8 mouse cellular contexts compared by ENCODE assay signal in the genomic region with DNA sequence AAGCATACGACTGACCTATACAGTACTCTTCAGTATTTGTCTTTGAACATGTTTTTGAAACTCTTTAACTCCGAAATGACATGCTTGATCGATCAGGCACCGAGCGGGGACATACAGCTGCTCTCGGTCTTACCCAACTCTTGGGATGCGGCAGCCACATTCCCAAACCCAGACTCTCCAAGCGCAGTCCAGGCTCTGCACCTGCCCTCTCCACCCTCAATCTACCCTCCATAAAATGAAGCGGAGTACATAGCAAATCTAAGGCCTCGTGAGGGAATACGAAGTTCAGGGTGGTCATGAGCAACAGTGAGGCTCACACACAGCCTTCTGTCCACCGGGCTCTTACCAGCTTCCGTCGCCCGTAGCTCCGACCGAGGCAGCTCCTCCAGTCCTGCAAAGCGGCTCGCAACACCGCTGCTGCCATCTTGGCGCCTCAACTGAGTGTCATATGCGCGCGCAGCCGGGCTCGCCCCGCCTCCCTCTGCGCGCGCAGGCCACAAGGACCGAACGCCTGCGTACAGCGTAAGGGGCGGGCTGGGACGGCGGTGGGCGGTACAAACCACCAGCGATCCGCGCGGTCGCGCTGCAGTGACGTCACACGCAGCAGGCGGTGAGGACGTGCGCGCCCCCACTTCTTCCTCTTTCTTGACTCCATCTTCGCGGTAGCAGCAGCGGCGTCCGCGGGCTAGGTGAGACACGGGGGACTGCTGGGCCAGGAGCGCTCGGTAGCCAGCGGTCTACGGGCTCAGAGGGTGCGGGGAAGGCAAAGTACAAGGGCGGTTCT. TPM values are rescaled to one million over a fixed set of nuclear protein-coding genes. Genes with fewer than 3 reads are reported as not detected.
DNase-seq lines count a peak whose midpoint lies in the region; ATAC-seq lines count a peak whose summit lies in the region.

A gene (minus strand): TSS at position 473 of the 784 bp plus-strand sequence.
A gene (plus strand): TSS at position 532 of the 784 bp plus-strand sequence.

- H3K9me3 ChIP-seq in hindbrain, embryonic 15.5 days = no peaks in the 10 kb centered on the region

- peaks cover 37% of the 10 kb centered on the region for H3K4me1 ChIP-seq in hindbrain, embryonic 15.5 days (replicated peaks)

- H3K4me2 ChIP-seq in hindbrain, embryonic 15.5 days = peak within 1 kb of the TSS; percentile 88

- H3K36me3 ChIP-seq in hindbrain, embryonic 15.5 days = peaks cover 30% of the 10 kb centered on the region

- H3K4me3 ChIP-seq in hindbrain, embryonic 15.5 days = peak within 1 kb of the TSS; percentile 92

- peak; percentile 96 for DNase-seq in R1 (ENCODE audit: low read depth, low spot score)
- DNase-seq in cerebellum, postnatal 25 days = peak; percentile 100
- peak; percentile 99 for DNase-seq in frontal cortex, postnatal 36 days (ENCODE audit: low spot score in 2 of 2)
- DNase-seq in left cerebral cortex, adult 11 months (ENCODE audit: low spot score) = peak; percentile 95
- DNase-seq in lung, postnatal 4 days = peak; percentile 99
- DNase-seq in retina, postnatal 7 days (ENCODE audit: low read depth, low spot score) = peak; percentile 95
- peak; percentile 95 for DNase-seq in urinary bladder, adult 2 months (ENCODE audit: low spot score)

- H3K27ac ChIP-seq in hindbrain, embryonic 15.5 days (replicated peaks) = peak within 1 kb of the TSS; percentile 88

- WGBS in hindbrain, embryonic 15.5 days = under 1% methylated on average over 63 of the region's 63 CpGs

- no peaks in the 10 kb centered on the region for H3K27me3 ChIP-seq in hindbrain, embryonic 15.5 days

- peak; percentile 90 for ATAC-seq in hindbrain, embryonic 15.5 days (ENCODE audit: low FRiP score, low read depth)

- peak within 1 kb of the TSS; percentile 89 for H3K9ac ChIP-seq in hindbrain, embryonic 15.5 days

RNA-seq across cellular contexts. Expression of the first gene that starts in this region (rescaled TPM):
- 62.3 and 64.4 TPM in 2 replicates for polyA plus RNA-seq in hindbrain, embryonic 15.5 days (2015; fragmentation: Nextera tagmentation; extraction: Ambion mirVana)
- polyA plus RNA-seq in urinary bladder, adult 2 months (2012; rRNA removed) = 32.4 and 33.5 TPM in 2 replicates

RNA-seq across cellular contexts. Expression of the second gene that starts in this region (rescaled TPM):
- 503 and 507 TPM in 2 replicates for polyA plus RNA-seq in hindbrain, embryonic 15.5 days (2015; fragmentation: Nextera tagmentation; extraction: Ambion mirVana)
- polyA plus RNA-seq in urinary bladder, adult 2 months (2012; rRNA removed) = 1,752 and 1,769 TPM in 2 replicates

Comparison
In these comparisons a context has a peak if more than half of its experiments do, and no peak if none do; other contexts are left out.
1. Peak in every context shown above with its lines: DNase-seq, ATAC-seq, H3K4me3 ChIP-seq and H3K27ac ChIP-seq.